Mouse (Mus musculus) limb, embryonic 15.5 days (tissue): ENCODE results near the gene Yy1. TPM values are rescaled to one million over a fixed set of nuclear protein-coding genes. Genes with fewer than 3 reads are reported as not detected.

Experiments
- ATAC-seq: fragments of 200-750 bp; cut with Nextera tagmentation; 2 replicates; pipeline ENCODE4 v1.8.0; 2017; ENCODE audit warnings: low read depth, moderate TSS enrichment; ENCODE audit not compliant: insufficient number of reproducible peaks, low FRiP score, low TSS enrichment
- H3K27ac ChIP-seq: fragments of 300-500 bp; sonication (generic); 2 replicates; pipeline ENCODE4 v1.5.1; 2015; ENCODE audit warnings: moderate library complexity, mild to moderate bottlenecking, inconsistent platforms
- H3K27me3 ChIP-seq: fragments of 300-500 bp; sonication (generic); 2 replicates; pipeline ENCODE4 v1.6.1; 2015; ENCODE audit warnings: inconsistent platforms
- H3K36me3 ChIP-seq: fragments of 300-500 bp; sonication (generic); 2 replicates; pipeline ENCODE4 v1.6.1; 2015; ENCODE audit warnings: inconsistent platforms
- H3K4me1 ChIP-seq: fragments of 300-500 bp; sonication (generic); 2 replicates; pipeline ENCODE4 v1.6.1; 2015; ENCODE audit warnings: inconsistent platforms
- H3K4me2 ChIP-seq: fragments of 300-500 bp; sonication (generic); 2 replicates; pipeline ENCODE4 v1.6.1; 2015; ENCODE audit warnings: mild to moderate bottlenecking, inconsistent platforms
- H3K4me3 ChIP-seq: fragments of 300-500 bp; sonication (generic); 2 replicates; pipeline ENCODE4 v1.5.1; 2015; ENCODE audit warnings: mild to moderate bottlenecking, inconsistent platforms
- H3K9ac ChIP-seq: fragments of 300-500 bp; sonication (generic); 2 replicates; pipeline ENCODE4 v1.6.1; 2015; ENCODE audit warnings: inconsistent platforms
- H3K9me3 ChIP-seq: fragments of 300-500 bp; sonication (generic); 2 replicates; pipeline ENCODE4 v1.6.1; 2016; ENCODE audit warnings: inconsistent platforms
- WGBS: fragments of 180-500 bp; shearing (Covaris S2); methylation state at CpG from one replicate; pipeline ENCODE4 v1.1.7; 2015; 5-methylcytosine and 5-hydroxymethylcytosine counted together
- polyA plus RNA-seq: library from polyadenylated mRNA; unstranded; fragments of >200 nt; fragmentation: Nextera tagmentation; extraction: Ambion mirVana; gene quantifications from 2 replicates; pipeline ENCODE4 v1.2.1, GENCODE M21; 2015

Gene Yy1
- polyA plus RNA-seq, 1 experiment from 2014 or later = 17.9 TPM

- Histone ChIP-seq H3K27me3 (no peaks in the 10 kb centered on the region), H3K27ac (no peak overlapping the region), H3K4me2 (no peak overlapping the region), H3K9me3 (no peaks in the 10 kb centered on the region), H3K4me1 (no peaks in the 10 kb centered on the region), H3K4me3 (no peak overlapping the region), H3K9ac (no peak overlapping the region), H3K36me3 (peaks cover 34% of the 10 kb centered on the region)
- no peak for ATAC-seq
- 83% methylated on average over 6 of the region's 6 CpGs for WGBS
Measured at GRCm38 (mm10) chr12:108812463-108812862, 19.7 kb downstream of the Yy1 start.

GRCm38 (mm10) chr12:108814470-108814869, 21.7 kb downstream of the Yy1 start:
- H3K36me3 ChIP-seq = peaks cover 35% of the 10 kb centered on the region
- no peaks in the 10 kb centered on the region for H3K9me3 ChIP-seq
- no peaks in the 10 kb centered on the region for H3K4me1 ChIP-seq
- WGBS = 89% methylated on average over 6 of the region's 6 CpGs
- H3K27ac ChIP-seq = no peak overlapping the region
- no peak for ATAC-seq
- no peaks in the 10 kb centered on the region for H3K27me3 ChIP-seq
- H3K4me3 ChIP-seq = no peak overlapping the region
- no peak overlapping the region for H3K4me2 ChIP-seq
- no peak overlapping the region for H3K9ac ChIP-seq

GRCm38 (mm10) chr12:108816569-108816968, 23.8 kb downstream of the Yy1 start:
- Histone ChIP-seq H3K4me1 (no peaks in the 10 kb centered on the region), H3K9ac (no peak overlapping the region), H3K27ac (no peak overlapping the region), H3K9me3 (no peaks in the 10 kb centered on the region), H3K27me3 (no peaks in the 10 kb centered on the region), H3K36me3 (peaks cover 44% of the 10 kb centered on the region), H3K4me2 (no peak overlapping the region), H3K4me3 (no peak overlapping the region)
- no peak for ATAC-seq
- 85% methylated on average over 11 of the region's 11 CpGs for WGBS

GRCm38 (mm10) chr12:108820461-108820860, 27.7 kb downstream of the Yy1 start:
- 91% methylated on average over 4 of the region's 4 CpGs for WGBS
- H3K4me2 ChIP-seq = no peak overlapping the region
- no peak overlapping the region for H3K9ac ChIP-seq
- no peaks in the 10 kb centered on the region for H3K4me1 ChIP-seq
- no peaks in the 10 kb centered on the region for H3K9me3 ChIP-seq
- H3K36me3 ChIP-seq = peaks cover 36% of the 10 kb centered on the region
- no peaks in the 10 kb centered on the region for H3K27me3 ChIP-seq
- no peak overlapping the region for H3K4me3 ChIP-seq
- no peak overlapping the region for H3K27ac ChIP-seq
- ATAC-seq = no peak

- no peaks in the 10 kb centered on the region for H3K9me3 ChIP-seq
- 54% methylated on average over 8 of the region's 8 CpGs for WGBS
- no peak for ATAC-seq
- peaks cover 37% of the 10 kb centered on the region for H3K36me3 ChIP-seq
- H3K4me3 ChIP-seq = no peak overlapping the region
- H3K9ac ChIP-seq = no peak overlapping the region
- H3K27ac ChIP-seq = no peak overlapping the region
- no peaks in the 10 kb centered on the region for H3K4me1 ChIP-seq
- no peak overlapping the region for H3K4me2 ChIP-seq
- no peaks in the 10 kb centered on the region for H3K27me3 ChIP-seq
Measured at GRCm38 (mm10) chr12:108823036-108823435, 30.3 kb downstream of the Yy1 start.

GRCm38 (mm10) chr12:108824225-108824874, 31.6 kb downstream of the Yy1 start:
- H3K27ac ChIP-seq = no peak overlapping the region
- no peak for ATAC-seq
- 70% methylated on average over 15 of the region's 15 CpGs for WGBS

GRCm38 (mm10) chr12:108825561-108826224, 32.9 kb downstream of the Yy1 start:
- 89% methylated on average over 13 of the region's 13 CpGs for WGBS
- no peak for ATAC-seq
- no peak overlapping the region for H3K9ac ChIP-seq
- H3K27me3 ChIP-seq = no peaks in the 10 kb centered on the region
- H3K4me2 ChIP-seq = no peak overlapping the region
- H3K27ac ChIP-seq = no peak overlapping the region
- H3K36me3 ChIP-seq = peaks cover 25% of the 10 kb centered on the region
- 0 out of 2 replicates have a peak, but pooled peaks cover 2% of the 10 kb centered on the region for H3K4me1 ChIP-seq
- no peak overlapping the region for H3K4me3 ChIP-seq
- H3K9me3 ChIP-seq = no peaks in the 10 kb centered on the region

More at GRCm38 (mm10) chr12:108824225-108824874, 31.6 kb downstream of the Yy1 start:
- Histone ChIP-seq H3K27me3 (no peaks in the 10 kb centered on the region), H3K4me2 (no peak overlapping the region), H3K4me1 (0 out of 2 replicates have a peak, but pooled peaks cover under 1% of the 10 kb centered on the region), H3K4me3 (no peak overlapping the region), H3K9me3 (no peaks in the 10 kb centered on the region), H3K36me3 (peaks cover 34% of the 10 kb centered on the region), H3K9ac (no peak overlapping the region)

- no peaks in the 10 kb centered on the region for H3K9me3 ChIP-seq
- H3K4me1 ChIP-seq = 0 out of 2 replicates have a peak, but pooled peaks cover 2% of the 10 kb centered on the region
- no peak for ATAC-seq
- no peak overlapping the region for H3K4me2 ChIP-seq
- WGBS = 94% methylated on average over 19 of the region's 19 CpGs
- no peak overlapping the region for H3K4me3 ChIP-seq
- H3K9ac ChIP-seq = no peak overlapping the region
- H3K27me3 ChIP-seq = no peaks in the 10 kb centered on the region
- H3K27ac ChIP-seq = no peak overlapping the region
- H3K36me3 ChIP-seq = peaks cover 24% of the 10 kb centered on the region
Measured at GRCm38 (mm10) chr12:108826282-108826957, 33.6 kb downstream of the Yy1 start.

GRCm38 (mm10) chr12:108826958-108827535, 34.3 kb downstream of the Yy1 start:
- Histone ChIP-seq H3K27ac (no peak overlapping the region), H3K9me3 (no peaks in the 10 kb centered on the region), H3K9ac (no peak overlapping the region), H3K4me2 (no peak overlapping the region), H3K4me1 (peaks cover 4% of the 10 kb centered on the region; the same call in 1 of the 2 replicates), H3K4me3 (no peak overlapping the region), H3K27me3 (no peaks in the 10 kb centered on the region), H3K36me3 (peaks cover 24% of the 10 kb centered on the region)
- ATAC-seq = no peak
- 93% methylated on average over 28 of the region's 28 CpGs for WGBS

- H3K4me3 ChIP-seq = no peak overlapping the region
- H3K9ac ChIP-seq = no peak overlapping the region
- no peaks in the 10 kb centered on the region for H3K9me3 ChIP-seq
- no peak overlapping the region for H3K27ac ChIP-seq
- peaks cover 24% of the 10 kb centered on the region for H3K36me3 ChIP-seq
- H3K4me1 ChIP-seq = peaks cover 10% of the 10 kb centered on the region; the same call in 1 of the 2 replicates
- ATAC-seq = no peak
- H3K27me3 ChIP-seq = no peaks in the 10 kb centered on the region
- WGBS = 90% methylated on average over 6 of the region's 6 CpGs
- no peak overlapping the region for H3K4me2 ChIP-seq
Measured at GRCm38 (mm10) chr12:108827641-108828040, 34.9 kb downstream of the Yy1 start.

- Histone ChIP-seq H3K4me1 (peaks cover 19% of the 10 kb centered on the region; the same call in 1 of the 2 replicates), H3K27me3 (no peaks in the 10 kb centered on the region), H3K9me3 (no peaks in the 10 kb centered on the region), H3K4me3 (no peak overlapping the region), H3K4me2 (no peak overlapping the region), H3K36me3 (peaks cover 24% of the 10 kb centered on the region), H3K9ac (no peak overlapping the region), H3K27ac (no peak overlapping the region)
- ATAC-seq = no peak
- WGBS = 71% methylated on average over 5 of the region's 5 CpGs
Measured at GRCm38 (mm10) chr12:108829636-108830035, 36.9 kb downstream of the Yy1 start.

GRCm38 (mm10) chr12:108830358-108830757, 37.6 kb downstream of the Yy1 start:
- Histone ChIP-seq H3K27me3 (no peaks in the 10 kb centered on the region), H3K4me3 (no peak overlapping the region), H3K4me1 (peaks cover 27% of the 10 kb centered on the region), H3K9ac (no peak overlapping the region), H3K27ac (no peak overlapping the region), H3K36me3 (peaks cover 22% of the 10 kb centered on the region), H3K4me2 (no peak overlapping the region), H3K9me3 (no peaks in the 10 kb centered on the region)
- no peak for ATAC-seq
- 75% methylated on average over 6 of the region's 6 CpGs for WGBS
